Mouse (Mus musculus) layer of hippocampus, adult 18-20 months (tissue): ENCODE data around the gene Pparg. TPM values are rescaled to one million over a fixed set of nuclear protein-coding genes. Genes with fewer than 3 reads are reported as not detected.
A peak's percentile ranks its signal among the peaks of the same experiment; 100 is the strongest.

Source experiments
- DNase-seq, 2 experiments: peaks; one replicate each; pipeline ENCODE4 v3.0.0; 2022; ENCODE audit warnings: low spot score in 2 of 2
- total RNA-seq, 2 experiments: library from RNA; stranded (reverse); gene quantifications; 2 replicates each; pipeline ENCODE4 v1.2.3; 2021

The Pparg gene
- total RNA-seq, 2 experiments from 2014 or later: 2.0 to 2.1 TPM

GRCm38 (mm10) chr6:115361606-115362462 lies 1.1 kb downstream of the Pparg start:
- peak; percentile 5 to 14 for DNase-seq

GRCm38 (mm10) chr6:115366869-115367610 lies 6.3 kb downstream of the Pparg start:
- DNase-seq: no peak

GRCm38 (mm10) chr6:115374871-115375852 lies 14.4 kb downstream of the Pparg start:
- no peak for DNase-seq

GRCm38 (mm10) chr6:115380596-115380995 lies 19.8 kb downstream of the Pparg start:
- DNase-seq: no peak

- no peak for DNase-seq
These were observed 22.0 kb downstream of the Pparg start for GRCm38 (mm10) chr6:115382712-115383111.

GRCm38 (mm10) chr6:115389945-115390540 lies 29.3 kb downstream of the Pparg start:
- no peak for DNase-seq

- no peak for DNase-seq
These were observed 36.2 kb downstream of the Pparg start for GRCm38 (mm10) chr6:115396911-115397310.

GRCm38 (mm10) chr6:115404354-115404753 lies 43.6 kb downstream of the Pparg start:
- no peak for DNase-seq

- DNase-seq: peak in 1 of 2 experiments; percentile 13
These were observed 50.7 kb downstream of the Pparg start for GRCm38 (mm10) chr6:115411477-115411876.

- no peak for DNase-seq
These were observed 57.4 kb downstream of the Pparg start for GRCm38 (mm10) chr6:115418171-115418570.

GRCm38 (mm10) chr6:115418964-115419363 lies 58.2 kb downstream of the Pparg start:
- no peak for DNase-seq

- no peak for DNase-seq
These were observed 60.2 kb downstream of the Pparg start for GRCm38 (mm10) chr6:115420963-115421362.

GRCm38 (mm10) chr6:115421665-115422064 lies 60.9 kb downstream of the Pparg start:
- DNase-seq: no peak

GRCm38 (mm10) chr6:115424433-115424832 lies 63.7 kb downstream of the Pparg start:
- DNase-seq: no peak

- no peak for DNase-seq
These were observed 72.0 kb downstream of the Pparg start for GRCm38 (mm10) chr6:115432726-115433125.

GRCm38 (mm10) chr6:115434054-115434453 lies 73.3 kb downstream of the Pparg start:
- DNase-seq: no peak

GRCm38 (mm10) chr6:115434816-115435215 lies 74.1 kb downstream of the Pparg start:
- DNase-seq: no peak

- no peak for DNase-seq
These were observed 79.7 kb downstream of the Pparg start for GRCm38 (mm10) chr6:115440231-115441006.

- no peak for DNase-seq
These were observed 91.8 kb downstream of the Pparg start for GRCm38 (mm10) chr6:115452501-115452900.
